Mouse (Mus musculus) CH12.LX (cell line): ENCODE results near the gene Dram2.

Experiments
- CTCF ChIP-seq, 2 experiments: IDR thresholded peaks in 1 of 2; conservative IDR thresholded peaks in 1 of 2; 2 replicates each; pipeline ENCODE4 v1.5.1; 2011 to 2012; ENCODE audit warnings: low read depth in 2 of 2, low read length in 2 of 2, improper control_type of control experiment in 1 of 2, inconsistent platforms in 1 of 2, mild to moderate bottlenecking in 1 of 2, moderate library complexity in 1 of 2
- ELF1 ChIP-seq: IDR thresholded peaks from 2 replicates; pipeline ENCODE4 v1.6.1; 2014; ENCODE audit warnings: low read depth, mild to moderate bottlenecking, inconsistent platforms, low read length, improper control_type of control experiment
- HCFC1 ChIP-seq: IDR thresholded peaks from 2 replicates; pipeline ENCODE4 v1.6.1; 2012; ENCODE audit warnings: low read depth, mild to moderate bottlenecking, inconsistent platforms, low read length, improper control_type of control experiment
- KAT2A ChIP-seq: IDR thresholded peaks from 2 replicates; pipeline ENCODE4 v1.6.1; 2012; ENCODE audit warnings: low read length, improper control_type of control experiment, inconsistent platforms; ENCODE audit not compliant: insufficient replicate concordance
- MAFK ChIP-seq: IDR thresholded peaks from 2 replicates; pipeline ENCODE4 v1.6.1; 2011; ENCODE audit warnings: low read length, improper control_type of control experiment; ENCODE audit not compliant: insufficient replicate concordance
- POLR2A ChIP-seq: IDR thresholded peaks from 2 replicates; pipeline ENCODE4 v1.6.1; 2011; ENCODE audit warnings: low read depth, mild to moderate bottlenecking, improper control_type of control experiment, low read length
- RAD21 ChIP-seq: IDR thresholded peaks from 2 replicates; pipeline ENCODE4 v1.6.1; 2011; ENCODE audit warnings: low read depth, mild to moderate bottlenecking, low read length, improper control_type of control experiment, moderate library complexity
- RCOR1 ChIP-seq: conservative IDR thresholded peaks from 2 replicates; pipeline ENCODE4 v1.6.1; 2012; ENCODE audit warnings: low read depth, mild to moderate bottlenecking, inconsistent platforms, low read length, improper control_type of control experiment
- UBTF ChIP-seq: IDR thresholded peaks from 2 replicates; pipeline ENCODE4 v1.6.1; 2012; ENCODE audit warnings: low read depth, mild to moderate bottlenecking, inconsistent platforms, low read length, improper control_type of control experiment, moderate library complexity
- ZMIZ1 ChIP-seq: IDR thresholded peaks from 2 replicates; pipeline ENCODE4 v1.6.1; 2012; ENCODE audit warnings: low read depth, mild to moderate bottlenecking, inconsistent platforms, low read length, improper control_type of control experiment

DNA sequence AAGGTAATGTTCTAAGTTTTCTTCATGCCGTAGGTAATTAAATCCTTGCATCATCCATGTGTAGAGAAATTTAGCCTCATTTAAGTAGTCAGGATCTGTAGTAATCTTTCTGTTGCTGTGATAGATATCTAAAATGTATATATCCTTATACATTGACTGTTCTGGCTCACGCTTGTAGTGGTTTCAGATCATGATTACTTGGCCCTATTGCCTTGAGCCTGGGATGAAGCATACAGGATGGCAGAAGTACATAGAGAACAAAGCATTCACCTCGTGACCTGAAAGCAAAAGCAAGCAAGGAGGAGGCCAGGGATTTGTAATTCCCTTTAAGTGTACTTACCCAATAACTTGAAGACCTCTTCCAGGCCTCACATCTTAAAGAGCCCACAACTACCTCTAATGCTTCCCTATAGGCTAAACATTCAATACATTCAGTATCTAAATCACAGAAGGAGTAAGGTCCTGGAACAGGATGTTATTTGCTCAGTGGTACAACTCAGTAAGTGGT, 8.2 kb downstream of the Dram2 start:
- TF ChIP-seq RAD21 (no peak), CTCF (conservative IDR thresholded peaks at IDR 0.05 in 1 of 2, IDR thresholded peaks at IDR 0.05 in 1 of 2; ENCODE audit: low read depth in 2 of 2, low read length in 2 of 2) (no peak), KAT2A (no peak), ELF1 (no peak), POLR2A (no peak), HCFC1 (no peak), UBTF (no peak), RCOR1 (no peak), MAFK (no peak), ZMIZ1 (no peak)
